Mouse (Mus musculus) spleen, adult 2 months (tissue): ENCODE data around the gene Spats2.

ENCODE experiments used
- CTCF ChIP-seq: fragments of 200-500 bp; IDR thresholded peaks from 2 replicates; pipeline ENCODE4 v1.5.1; 2011; ENCODE audit warnings: mild to moderate bottlenecking, inconsistent platforms; ENCODE audit not compliant: insufficient read depth, insufficient read length, insufficient replicate concordance; ENCODE audit errors: extremely low read depth
- POLR2A ChIP-seq: fragments of 200-500 bp; IDR thresholded peaks from 2 replicates; pipeline ENCODE4 v1.6.1; 2011; ENCODE audit warnings: low read depth, low read length, inconsistent platforms

- TF ChIP-seq CTCF (no peak), POLR2A (no peak)
Observed at GRCm38 (mm10) chr15:99242045-99242444, 116.3 kb downstream of the Spats2 start.
